Mouse (Mus musculus): ENCODE measurements around the gene Eme1. TPM values are rescaled to one million over a fixed set of nuclear protein-coding genes. Genes with fewer than 3 reads are reported as not detected.
"Not testable (repeated sequence)": the region's sequence is repeated elsewhere in the genome, so short reads cannot be mapped to it uniquely, and the experiment has no call there.

Gene Eme1
- polyA plus RNA-seq, 2 experiments = 13.0 to 15.4 TPM

DNA sequence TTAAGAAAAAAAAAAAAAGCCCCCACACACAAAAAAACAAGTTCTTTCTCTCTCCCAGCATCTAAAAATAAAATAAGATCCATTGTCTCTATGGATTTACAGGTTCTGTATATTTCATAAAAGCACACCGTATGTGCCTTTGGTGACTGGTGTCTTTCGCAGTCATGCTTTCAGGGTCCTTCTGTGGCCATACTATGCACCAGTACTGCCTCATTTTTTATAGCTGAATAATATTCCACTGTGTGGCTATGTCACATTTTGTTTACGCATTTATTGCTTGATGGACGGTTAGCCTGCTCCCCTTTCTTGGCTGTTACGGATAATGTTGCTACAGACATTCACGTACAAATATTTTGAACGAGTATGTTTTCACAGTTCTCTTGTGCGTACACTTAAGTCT, 791 bp downstream of the Eme1 start:
- H3K9me3 ChIP-seq (ENCODE audit: control insufficient read depth, low read length) = no peaks in the 10 kb centered on the region
- no peak for ATAC-seq (ENCODE audit: insufficient read depth)
- H3K4me2 ChIP-seq (ENCODE audit: low read depth) = peak overlapping the region; percentile 95
- TF ChIP-seq EP300 (IDR thresholded peaks at IDR 0.05; ENCODE audit: low read depth) (no peak), CTCF (IDR thresholded peaks at IDR 0.05; ENCODE audit: low read depth) (no peak)
- H3K4me3 ChIP-seq (ENCODE audit: insufficient read depth in 1 of 2, low read depth in 2 of 2, low read length in 2 of 2) = peak overlapping the region; percentile 76
- WGBS (ENCODE audit: insufficient replicate concordance) = 36% methylated on average over 8 of the region's 8 CpGs
- no peak for DNase-seq (ENCODE audit: low read depth in 3 of 3, low spot score in 3 of 3)
- peaks cover 12% of the 10 kb centered on the region for H3K36me3 ChIP-seq (replicated peaks; ENCODE audit: control insufficient read depth, insufficient read depth, low read depth)
- no peaks in the 10 kb centered on the region for H3K27me3 ChIP-seq (ENCODE audit: control insufficient read depth, insufficient read depth, low read length)
- H3K27ac ChIP-seq = peak overlapping the region; percentile 77; the same call in 1 of the 2 replicates
- H3K9ac ChIP-seq (replicated peaks) = peak overlapping the region; percentile 86
- H3K4me1 ChIP-seq (replicated peaks; ENCODE audit: control insufficient read depth in 2 of 2, insufficient read depth in 2 of 2, low read length in 1 of 2) = peaks cover 14 to 17% of the 10 kb centered on the region in 2 experiments

DNA sequence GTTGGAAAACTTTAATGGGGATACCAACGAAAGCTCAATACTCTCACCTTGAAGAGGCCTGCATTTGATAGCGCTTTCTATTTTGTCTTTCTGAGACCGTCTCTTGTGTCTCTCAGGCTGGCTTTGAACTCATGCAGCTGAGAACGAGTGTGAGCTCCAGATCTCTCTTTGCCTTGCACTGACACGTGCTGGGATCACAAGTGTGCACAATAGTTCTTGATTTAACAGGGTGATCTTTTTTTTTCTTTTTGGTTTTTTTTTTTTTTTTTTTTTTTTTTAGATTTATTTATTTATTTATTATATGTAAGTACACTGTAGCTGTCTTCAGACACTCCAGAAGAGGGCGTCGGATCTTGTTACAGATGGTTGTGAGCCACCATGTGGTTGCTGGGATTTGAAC, 2.5 kb downstream of the Eme1 start:
- not testable (repeated sequence) for DNase-seq (ENCODE audit: low read depth in 3 of 3, low spot score in 3 of 3); H3K4me3 ChIP-seq (ENCODE audit: insufficient read depth in 1 of 2, low read depth in 2 of 2, low read length in 2 of 2); H3K27me3 ChIP-seq (ENCODE audit: control insufficient read depth, insufficient read depth, low read length); H3K9ac ChIP-seq (replicated peaks); ATAC-seq (ENCODE audit: insufficient read depth); H3K9me3 ChIP-seq (ENCODE audit: control insufficient read depth, low read length); H3K27ac ChIP-seq; H3K4me2 ChIP-seq (ENCODE audit: low read depth)
- H3K36me3 ChIP-seq (replicated peaks; ENCODE audit: control insufficient read depth, insufficient read depth, low read depth) = peaks cover 26% of the 10 kb centered on the region
- H3K4me1 ChIP-seq (replicated peaks; ENCODE audit: control insufficient read depth in 2 of 2, insufficient read depth in 2 of 2, low read length in 1 of 2) = peaks cover 14 to 17% of the 10 kb centered on the region in 2 experiments
- 86% methylated on average over 5 of the region's 7 CpGs for WGBS (ENCODE audit: insufficient replicate concordance)

DNA sequence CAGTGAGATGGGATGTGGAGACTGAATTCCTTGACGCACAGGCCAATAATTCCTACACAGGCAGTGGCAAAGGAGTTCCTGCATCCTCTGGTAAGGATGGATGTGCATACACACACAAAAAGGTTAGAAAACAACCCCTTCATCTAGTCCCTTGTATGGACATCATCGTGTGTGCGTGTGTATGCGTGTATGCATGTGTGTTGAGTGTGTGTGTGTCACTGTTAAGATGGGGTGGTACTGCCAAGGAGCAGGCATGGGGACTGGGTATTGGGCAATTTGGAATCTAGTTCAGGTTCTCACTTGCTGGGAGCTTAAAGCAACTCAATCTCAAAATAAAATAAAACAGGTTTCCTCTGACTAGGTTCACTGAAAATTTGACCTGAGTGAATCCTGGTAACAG, 7.3 kb downstream of the Eme1 start:
- WGBS (ENCODE audit: insufficient replicate concordance) = 82% methylated on average over 4 of the region's 4 CpGs
- DNase-seq (ENCODE audit: low read depth in 3 of 3, low spot score in 3 of 3) (no peak), ATAC-seq (ENCODE audit: insufficient read depth) (no peak)
- H3K4me1 ChIP-seq (replicated peaks; ENCODE audit: control insufficient read depth in 2 of 2, insufficient read depth in 2 of 2, low read length in 1 of 2) = no peaks in the 10 kb centered on the region
- H3K4me2 ChIP-seq (ENCODE audit: low read depth) = no peak overlapping the region
- TF ChIP-seq CTCF (IDR thresholded peaks at IDR 0.05; ENCODE audit: low read depth) (no peak), EP300 (IDR thresholded peaks at IDR 0.05; ENCODE audit: low read depth) (no peak)
- no peaks in the 10 kb centered on the region for H3K27me3 ChIP-seq (ENCODE audit: control insufficient read depth, insufficient read depth, low read length)
- H3K4me3 ChIP-seq (ENCODE audit: insufficient read depth in 1 of 2, low read depth in 2 of 2, low read length in 2 of 2) = no peak overlapping the region
- H3K9me3 ChIP-seq (ENCODE audit: control insufficient read depth, low read length) = no peaks in the 10 kb centered on the region
- peaks cover 61% of the 10 kb centered on the region for H3K36me3 ChIP-seq (replicated peaks; ENCODE audit: control insufficient read depth, insufficient read depth, low read depth)
- no peak overlapping the region for H3K27ac ChIP-seq
- no peak overlapping the region for H3K9ac ChIP-seq (replicated peaks)

DNA sequence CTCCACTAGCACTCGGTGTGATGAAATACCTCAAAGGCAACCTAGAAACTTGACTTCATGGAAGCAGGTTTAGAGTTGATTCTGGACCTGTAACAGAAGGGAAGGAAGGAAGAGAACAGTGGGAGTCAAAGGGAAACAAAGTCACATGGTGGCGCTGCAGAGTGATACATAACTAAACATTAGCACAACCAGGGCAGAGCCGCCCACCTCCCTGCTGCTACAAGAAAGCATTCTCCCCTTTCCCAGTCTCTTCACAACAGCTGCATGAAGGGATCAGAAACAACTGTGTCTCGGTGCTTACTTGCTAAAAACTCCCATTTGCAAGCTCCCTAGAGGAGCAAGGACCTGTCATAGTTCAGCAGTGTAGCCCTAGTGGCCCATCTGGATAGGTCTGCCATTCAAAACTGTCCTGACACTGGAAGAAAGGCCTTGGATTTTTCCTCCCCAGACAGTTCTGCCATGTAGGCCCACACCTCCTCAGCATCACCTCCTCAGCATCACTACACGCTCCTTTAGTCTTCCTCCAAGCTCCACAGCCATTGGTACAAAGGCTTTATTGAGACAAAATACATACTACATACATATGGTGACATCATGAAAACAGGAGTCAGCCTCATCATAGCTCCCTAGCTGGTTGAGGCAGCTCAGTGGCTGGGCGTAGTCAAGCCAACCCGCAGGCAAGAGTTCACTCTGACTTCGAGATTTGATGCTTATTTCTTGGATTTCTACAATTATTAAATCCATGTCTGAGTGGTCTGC, 9.1 kb downstream of the Eme1 start:
- H3K27me3 ChIP-seq (ENCODE audit: control insufficient read depth, insufficient read depth, low read length) = no peaks in the 10 kb centered on the region
- H3K36me3 ChIP-seq (replicated peaks; ENCODE audit: control insufficient read depth, insufficient read depth, low read depth) = peaks cover 68% of the 10 kb centered on the region
- DNase-seq (ENCODE audit: low read depth in 3 of 3, low spot score in 3 of 3) (no peak), ATAC-seq (ENCODE audit: insufficient read depth) (no peak)
- no peak overlapping the region for H3K4me2 ChIP-seq (ENCODE audit: low read depth)
- no peak overlapping the region for H3K9ac ChIP-seq (replicated peaks)
- H3K27ac ChIP-seq = no peak overlapping the region
- H3K9me3 ChIP-seq (ENCODE audit: control insufficient read depth, low read length) = no peaks in the 10 kb centered on the region
- TF ChIP-seq EP300 (IDR thresholded peaks at IDR 0.05; ENCODE audit: low read depth) (no peak), CTCF (IDR thresholded peaks at IDR 0.05; ENCODE audit: low read depth) (no peak)
- WGBS (ENCODE audit: insufficient replicate concordance) = 71% methylated on average over 8 of the region's 8 CpGs
- H3K4me3 ChIP-seq (ENCODE audit: insufficient read depth in 1 of 2, low read depth in 2 of 2, low read length in 2 of 2) = no peak overlapping the region
- H3K4me1 ChIP-seq (replicated peaks; ENCODE audit: control insufficient read depth in 2 of 2, insufficient read depth in 2 of 2, low read length in 1 of 2) = no peaks in the 10 kb centered on the region

DNA sequence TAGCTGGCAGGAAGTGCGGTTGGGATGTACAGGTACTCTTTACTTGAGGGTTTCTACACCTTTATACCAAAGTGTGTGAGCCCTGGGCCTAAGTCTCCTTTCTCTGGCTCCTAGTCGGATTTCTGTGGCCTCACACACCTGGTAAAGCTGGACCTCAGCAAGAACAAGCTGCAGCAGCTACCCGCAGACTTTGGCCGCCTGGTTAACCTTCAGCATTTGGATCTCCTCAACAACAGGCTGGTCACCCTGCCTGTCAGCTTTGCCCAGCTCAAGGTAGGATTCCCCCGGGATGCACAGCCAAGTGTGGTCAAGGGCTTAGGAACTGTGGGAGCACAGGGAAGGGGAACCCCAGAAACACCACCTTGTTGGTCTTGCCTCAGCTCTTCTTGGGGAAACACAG, 19.3 kb downstream of the Eme1 start:
- Histone ChIP-seq H3K27me3 (ENCODE audit: control insufficient read depth, insufficient read depth, low read length) (no peaks in the 10 kb centered on the region), H3K9ac (replicated peaks) (no peak overlapping the region), H3K36me3 (replicated peaks; ENCODE audit: control insufficient read depth, insufficient read depth, low read depth) (peaks cover 61% of the 10 kb centered on the region), H3K4me2 (ENCODE audit: low read depth) (no peak overlapping the region), H3K27ac (no peak overlapping the region), H3K4me3 (ENCODE audit: insufficient read depth in 1 of 2, low read depth in 2 of 2, low read length in 2 of 2) (no peak overlapping the region), H3K9me3 (ENCODE audit: control insufficient read depth, low read length) (no peaks in the 10 kb centered on the region), H3K4me1 (replicated peaks; ENCODE audit: control insufficient read depth in 2 of 2, insufficient read depth in 2 of 2, low read length in 1 of 2) (peaks cover 0 to 9% of the 10 kb centered on the region in 2 experiments; a peak in 2 of 4 replicates)
- ATAC-seq (ENCODE audit: insufficient read depth) = no peak
- TF ChIP-seq CTCF (IDR thresholded peaks at IDR 0.05; ENCODE audit: low read depth) (no peak), EP300 (IDR thresholded peaks at IDR 0.05; ENCODE audit: low read depth) (no peak)
- DNase-seq (ENCODE audit: low read depth in 3 of 3, low spot score in 3 of 3) = no peak
- 75% methylated on average over 5 of the region's 5 CpGs for WGBS (ENCODE audit: insufficient replicate concordance)

Measured in liver, embryonic 14.5 days (tissue).